Mouse (Mus musculus) megakaryocyte, embryonic 14.5 days (primary cell): ENCODE data around the gene Dnm1.

Experiments used
- FLI1 ChIP-seq: IDR thresholded peaks from 2 replicates; pipeline ENCODE4 v1.6.1; 2012; ENCODE audit warnings: low read length, inconsistent platforms, mixed read lengths
- GATA1 ChIP-seq: IDR thresholded peaks from 3 replicates; pipeline ENCODE4 v1.6.1; 2012; ENCODE audit warnings: mixed read lengths, low read length, inconsistent platforms, borderline replicate concordance

DNA sequence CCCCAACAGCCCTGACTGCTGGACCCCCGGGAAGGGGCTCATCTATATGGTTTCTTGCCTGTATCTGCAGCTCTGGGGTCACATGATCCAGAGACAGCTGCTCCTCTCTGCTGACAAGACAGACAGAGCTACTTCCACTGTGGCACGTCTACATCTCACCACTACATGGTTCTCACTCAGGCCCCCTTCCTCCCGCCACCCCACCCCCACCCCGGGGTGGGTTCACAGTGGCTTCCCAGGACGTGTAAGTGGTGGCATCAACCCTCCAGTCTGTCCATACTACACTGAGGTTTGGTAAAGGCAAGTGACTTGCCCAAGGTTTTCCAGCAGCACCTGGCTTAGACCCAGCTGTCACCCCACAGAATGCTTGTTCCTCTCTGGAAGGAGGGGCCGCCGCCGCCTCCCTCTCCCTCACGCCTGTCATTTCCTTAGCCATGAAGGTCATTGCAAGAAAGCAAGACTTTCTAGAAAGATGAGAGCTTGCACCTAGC, 1.6 kb downstream of the Dnm1 start:
- no peak for TF ChIP-seq GATA1
- TF ChIP-seq FLI1, result no peak
